Mouse (Mus musculus) forebrain, embryonic 15.5 days (tissue): ENCODE data around the gene Chfr. TPM values are rescaled to one million over a fixed set of nuclear protein-coding genes. Genes with fewer than 3 reads are reported as not detected.

ENCODE experiments used
- ATAC-seq: fragments of 200-750 bp; cut with Nextera tagmentation; replicated peaks from 2 replicates; pipeline ENCODE4 v1.8.0; 2017; ENCODE audit warnings: mild to moderate bottlenecking, moderate TSS enrichment, moderate library complexity
- H3K27ac ChIP-seq: fragments of 300-500 bp; sonication (generic); replicated peaks from 2 replicates; pipeline ENCODE4 v1.5.1; 2015; ENCODE audit warnings: mild to moderate bottlenecking, inconsistent platforms
- H3K27me3 ChIP-seq: fragments of 300-500 bp; sonication (generic); 2 replicates; pipeline ENCODE4 v1.6.1; 2015; ENCODE audit warnings: inconsistent platforms
- H3K36me3 ChIP-seq: fragments of 300-500 bp; sonication (generic); 2 replicates; pipeline ENCODE4 v1.6.1; 2015; ENCODE audit warnings: mild to moderate bottlenecking, inconsistent platforms
- H3K4me1 ChIP-seq: fragments of 300-500 bp; sonication (generic); 2 replicates; pipeline ENCODE4 v1.6.1; 2015; ENCODE audit warnings: inconsistent platforms
- H3K4me2 ChIP-seq: fragments of 300-500 bp; sonication (generic); replicated peaks from 2 replicates; pipeline ENCODE4 v1.6.1; 2015; ENCODE audit warnings: mild to moderate bottlenecking, inconsistent platforms
- H3K4me3 ChIP-seq: fragments of 300-500 bp; sonication (generic); 2 replicates; pipeline ENCODE4 v1.5.1; 2015; ENCODE audit warnings: mild to moderate bottlenecking, inconsistent platforms
- H3K9ac ChIP-seq: fragments of 300-500 bp; sonication (generic); replicated peaks from 2 replicates; pipeline ENCODE4 v1.6.1; 2015; ENCODE audit warnings: mild to moderate bottlenecking, inconsistent platforms
- H3K9me3 ChIP-seq: fragments of 300-500 bp; sonication (generic); 2 replicates; pipeline ENCODE4 v1.6.1; 2016; ENCODE audit warnings: inconsistent platforms
- WGBS: fragments of 180-500 bp; shearing (Covaris S2); methylation state at CpG from one replicate; pipeline ENCODE4 v1.1.7; 2015; ENCODE audit warnings: mixed read lengths; 5-methylcytosine and 5-hydroxymethylcytosine counted together
- polyA plus RNA-seq: library from polyadenylated mRNA; unstranded; fragments of >200 nt; fragmentation: Nextera tagmentation; extraction: Ambion mirVana; gene quantifications from 2 replicates; pipeline ENCODE4 v1.2.1, GENCODE M21; 2015

Gene Chfr
- polyA plus RNA-seq, 1 experiment from 2014 or later: 86.9 TPM

DNA sequence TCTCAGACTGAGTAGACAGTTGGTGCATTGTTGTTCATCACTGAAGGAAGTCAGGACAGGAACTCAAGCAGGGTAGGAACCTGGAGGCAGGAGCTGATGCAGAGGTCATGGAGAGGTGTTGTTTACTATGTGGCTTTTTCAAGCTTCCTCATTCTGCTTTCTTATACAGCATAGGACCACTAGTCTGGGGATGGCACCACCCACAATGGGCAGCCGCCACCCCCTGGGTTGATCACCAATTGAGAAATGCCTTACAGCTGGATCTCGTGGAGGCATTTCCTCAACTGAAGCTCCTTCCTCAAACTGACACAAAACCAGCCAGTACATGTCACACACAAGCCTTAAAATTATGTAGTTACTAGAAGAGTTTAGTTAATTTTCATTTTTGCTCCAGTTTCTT lies 75.7 kb downstream of the Chfr start:
- no peak overlapping the region for H3K27ac ChIP-seq
- no peaks in the 10 kb centered on the region for H3K27me3 ChIP-seq
- no peaks in the 10 kb centered on the region for H3K4me1 ChIP-seq
- H3K4me2 ChIP-seq: no peak overlapping the region
- no peaks in the 10 kb centered on the region for H3K9me3 ChIP-seq
- 88% methylated on average over 2 of the region's 2 CpGs for WGBS
- no peak for ATAC-seq
- H3K9ac ChIP-seq: no peak overlapping the region
- H3K4me3 ChIP-seq: no peak overlapping the region
- peaks cover 89% of the 10 kb centered on the region for H3K36me3 ChIP-seq

- no peak for ATAC-seq
Observed at GRCm38 (mm10) chr5:110216780-110217179, 81.1 kb downstream of the Chfr start.

DNA sequence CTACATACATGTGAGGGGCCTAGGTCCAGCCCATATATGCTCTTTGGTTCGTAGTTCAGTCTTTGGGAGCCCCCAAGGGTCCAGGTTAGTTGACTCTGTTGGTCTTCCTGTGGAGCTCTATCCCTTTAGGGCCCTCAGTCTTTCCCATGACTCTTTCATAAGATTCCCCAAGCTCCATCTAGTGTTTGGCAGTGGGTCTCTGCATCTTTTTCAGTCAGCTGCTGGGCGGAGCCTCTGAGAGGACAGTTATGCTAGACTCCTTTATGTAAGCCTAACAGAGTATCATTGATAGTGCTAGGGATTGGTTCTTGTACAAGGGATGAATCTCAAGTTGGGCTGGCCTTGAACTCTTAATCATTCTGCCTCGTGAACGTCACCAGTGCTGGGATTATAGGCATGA lies 84.7 kb downstream of the Chfr start:
- no peak overlapping the region for H3K9ac ChIP-seq
- no peaks in the 10 kb centered on the region for H3K27me3 ChIP-seq
- WGBS: over 99% methylated on average over 4 of the region's 4 CpGs
- no peak overlapping the region for H3K4me3 ChIP-seq
- H3K27ac ChIP-seq: no peak overlapping the region
- ATAC-seq: no peak
- H3K9me3 ChIP-seq: no peaks in the 10 kb centered on the region
- no peaks in the 10 kb centered on the region for H3K4me1 ChIP-seq
- no peak overlapping the region for H3K4me2 ChIP-seq
- peaks cover 74% of the 10 kb centered on the region for H3K36me3 ChIP-seq

More at GRCm38 (mm10) chr5:110216780-110217179, 81.1 kb downstream of the Chfr start:
- 96% methylated on average over 3 of the region's 3 CpGs for WGBS
- Histone ChIP-seq H3K36me3 (peaks cover 90% of the 10 kb centered on the region), H3K27ac (no peak overlapping the region), H3K4me2 (no peak overlapping the region), H3K4me1 (no peaks in the 10 kb centered on the region), H3K9ac (no peak overlapping the region), H3K27me3 (no peaks in the 10 kb centered on the region), H3K9me3 (no peaks in the 10 kb centered on the region), H3K4me3 (no peak overlapping the region)

Other genes starting within 250 kb of the Chfr start
- 0.43 and 0.61 TPM in 2 replicates for gene Gm15446, start 212.4 kb upstream of the Chfr start, polyA plus RNA-seq
- gene Zfp932, start 139.3 kb upstream of the Chfr start, polyA plus RNA-seq: 27.7 and 30.3 TPM in 2 replicates
- 4.6 and 8.8 TPM in 2 replicates for gene Gm17655, start 63.3 kb upstream of the Chfr start, polyA plus RNA-seq
- 0.70 and 1.0 TPM in 2 replicates for gene Gm35315, start 41.4 kb upstream of the Chfr start, polyA plus RNA-seq
- 2.6 and 2.8 TPM in 2 replicates for gene Plcxd1, start 35.9 kb upstream of the Chfr start, polyA plus RNA-seq
- gene Gtpbp6, start 27.6 kb upstream of the Chfr start, polyA plus RNA-seq: 66.3 and 67.9 TPM in 2 replicates
- gene Zfp605, start 25.8 kb upstream of the Chfr start, polyA plus RNA-seq: 17.3 and 17.9 TPM in 2 replicates
- 21.6 and 21.7 TPM in 2 replicates for gene Golga3, start 40.9 kb downstream of the Chfr start, polyA plus RNA-seq
- gene Ankle2, start 95.2 kb downstream of the Chfr start, polyA plus RNA-seq: 26.9 and 28.6 TPM in 2 replicates
- gene Pgam5, start 134.1 kb downstream of the Chfr start, polyA plus RNA-seq: 105 and 107 TPM in 2 replicates
- gene Pxmp2, start 150.3 kb downstream of the Chfr start, polyA plus RNA-seq: 6.3 and 8.4 TPM in 2 replicates
- 14.3 and 16.3 TPM in 2 replicates for gene Pole, start 150.5 kb downstream of the Chfr start, polyA plus RNA-seq
- 5.7 and 6.8 TPM in 2 replicates for gene P2rx2, start 207.4 kb downstream of the Chfr start, polyA plus RNA-seq
- gene Lrcol1, start 208.9 kb downstream of the Chfr start, polyA plus RNA-seq: not detected in 2 replicates